Mouse (Mus musculus) liver, embryonic 12.5 days (tissue): ENCODE results near the gene Adam19. TPM values are rescaled to one million over a fixed set of nuclear protein-coding genes. Genes with fewer than 3 reads are reported as not detected.
"Not testable (repeated sequence)": the region's sequence is repeated elsewhere in the genome, so short reads cannot be mapped to it uniquely, and the experiment has no call there.

Experiments
- ATAC-seq: fragments of 200-750 bp; cut with Nextera tagmentation; 2 replicates; pipeline ENCODE4 v1.8.0; 2017; ENCODE audit warnings: moderate number of reproducible peaks, mild to moderate bottlenecking, moderate library complexity
- H3K27ac ChIP-seq: fragments of 300-500 bp; sonication (generic); 2 replicates; pipeline ENCODE4 v1.5.1; 2016; ENCODE audit warnings: mild to moderate bottlenecking
- H3K27me3 ChIP-seq: fragments of 300-500 bp; sonication (generic); replicated peaks from 2 replicates; pipeline ENCODE4 v1.6.1; 2016; ENCODE audit warnings: mild to moderate bottlenecking, moderate library complexity
- H3K36me3 ChIP-seq: fragments of 300-500 bp; sonication (generic); 2 replicates; pipeline ENCODE4 v1.6.1; 2016; ENCODE audit warnings: mild to moderate bottlenecking, moderate library complexity
- H3K4me1 ChIP-seq: fragments of 300-500 bp; sonication (generic); 2 replicates; pipeline ENCODE4 v1.6.1; 2016
- H3K4me2 ChIP-seq: fragments of 300-500 bp; sonication (generic); 2 replicates; pipeline ENCODE4 v1.6.1; 2016; ENCODE audit warnings: mild to moderate bottlenecking, moderate library complexity
- H3K4me3 ChIP-seq: fragments of 300-500 bp; sonication (generic); 2 replicates; pipeline ENCODE4 v1.5.1; 2016; ENCODE audit warnings: mild to moderate bottlenecking, moderate library complexity
- H3K9ac ChIP-seq: fragments of 300-500 bp; sonication (generic); 2 replicates; pipeline ENCODE4 v1.6.1; 2016; ENCODE audit warnings: mild to moderate bottlenecking, moderate library complexity
- H3K9me3 ChIP-seq: fragments of 300-500 bp; sonication (generic); replicated peaks from 2 replicates; pipeline ENCODE4 v1.6.1; 2016; ENCODE audit warnings: mild to moderate bottlenecking, moderate library complexity
- WGBS: fragments of 180-500 bp; shearing (Covaris S2); methylation state at CpG from one replicate; pipeline ENCODE4 v1.1.7; 2016; ENCODE audit not compliant: insufficient replicate concordance; 5-methylcytosine and 5-hydroxymethylcytosine counted together
- polyA plus RNA-seq: library from polyadenylated mRNA; unstranded; fragments of >200 nt; fragmentation: Nextera tagmentation; extraction: Ambion mirVana; gene quantifications from 2 replicates; pipeline ENCODE4 v1.2.1, GENCODE M21; 2016

Adam19 gene
- polyA plus RNA-seq, 1 experiment from 2014 or later: 3.6 TPM

- ATAC-seq: no peak
- H3K27ac ChIP-seq: no peak overlapping the region
- no peaks in the 10 kb centered on the region for H3K36me3 ChIP-seq
- H3K4me2 ChIP-seq: no peak overlapping the region
- H3K27me3 ChIP-seq: 0 out of 2 replicates have a peak, but pooled peaks cover 4% of the 10 kb centered on the region
- no peak overlapping the region for H3K4me3 ChIP-seq
- WGBS: 66% methylated on average over 15 of the region's 15 CpGs
- no peaks in the 10 kb centered on the region for H3K9me3 ChIP-seq
- H3K4me1 ChIP-seq: 0 out of 2 replicates have a peak, but pooled peaks cover 6% of the 10 kb centered on the region
- no peak overlapping the region for H3K9ac ChIP-seq
Measured at GRCm38 (mm10) chr11:46038901-46039300, 16.9 kb upstream of the Adam19 start.

GRCm38 (mm10) chr11:46039335-46039734, 16.5 kb upstream of the Adam19 start:
- H3K27me3 ChIP-seq: 0 out of 2 replicates have a peak, but pooled peaks cover 4% of the 10 kb centered on the region
- H3K9ac ChIP-seq: no peak overlapping the region
- ATAC-seq: no peak
- no peak overlapping the region for H3K27ac ChIP-seq
- H3K4me3 ChIP-seq: no peak overlapping the region
- H3K4me1 ChIP-seq: 0 out of 2 replicates have a peak, but pooled peaks cover 6% of the 10 kb centered on the region
- 32% methylated on average over 11 of the region's 11 CpGs for WGBS
- no peaks in the 10 kb centered on the region for H3K36me3 ChIP-seq
- no peaks in the 10 kb centered on the region for H3K9me3 ChIP-seq
- no peak overlapping the region for H3K4me2 ChIP-seq

GRCm38 (mm10) chr11:46040841-46041556, 14.8 kb upstream of the Adam19 start:
- Histone ChIP-seq H3K27me3 (0 out of 2 replicates have a peak, but pooled peaks cover 4% of the 10 kb centered on the region), H3K36me3 (no peaks in the 10 kb centered on the region), H3K9me3 (no peaks in the 10 kb centered on the region), H3K4me2 (no peak overlapping the region), H3K27ac (no peak overlapping the region), H3K4me1 (0 out of 2 replicates have a peak, but pooled peaks cover 6% of the 10 kb centered on the region), H3K9ac (no peak overlapping the region), H3K4me3 (no peak overlapping the region)
- ATAC-seq: no peak
- WGBS: 64% methylated on average over 9 of the region's 9 CpGs

GRCm38 (mm10) chr11:46041607-46042267, 14.1 kb upstream of the Adam19 start:
- Histone ChIP-seq H3K9me3 (no peaks in the 10 kb centered on the region), H3K36me3 (no peaks in the 10 kb centered on the region), H3K4me3 (no peak overlapping the region), H3K27me3 (0 out of 2 replicates have a peak, but pooled peaks cover 4% of the 10 kb centered on the region), H3K4me1 (0 out of 2 replicates have a peak, but pooled peaks cover 6% of the 10 kb centered on the region), H3K27ac (no peak overlapping the region), H3K4me2 (no peak overlapping the region), H3K9ac (no peak overlapping the region)
- no peak for ATAC-seq
- 66% methylated on average over 12 of the region's 12 CpGs for WGBS

GRCm38 (mm10) chr11:46044781-46045180, 11.0 kb upstream of the Adam19 start:
- H3K27ac ChIP-seq: no peak overlapping the region
- no peaks in the 10 kb centered on the region for H3K36me3 ChIP-seq
- no peak overlapping the region for H3K4me2 ChIP-seq
- 81% methylated on average over 5 of the region's 5 CpGs for WGBS
- H3K27me3 ChIP-seq: no peaks in the 10 kb centered on the region
- no peak overlapping the region for H3K4me3 ChIP-seq
- no peaks in the 10 kb centered on the region for H3K9me3 ChIP-seq
- ATAC-seq: no peak
- no peak overlapping the region for H3K9ac ChIP-seq
- no peaks in the 10 kb centered on the region for H3K4me1 ChIP-seq

- Histone ChIP-seq H3K36me3 (no peaks in the 10 kb centered on the region), H3K27me3 (peaks cover 6% of the 10 kb centered on the region; the same call in 1 of the 2 replicates), H3K27ac (no peak overlapping the region), H3K4me1 (no peaks in the 10 kb centered on the region), H3K9ac (no peak overlapping the region), H3K9me3 (no peaks in the 10 kb centered on the region), H3K4me3 (no peak overlapping the region), H3K4me2 (no peak overlapping the region)
- ATAC-seq: no peak
- WGBS: 76% methylated on average over 3 of the region's 3 CpGs
Measured at GRCm38 (mm10) chr11:46047264-46047663, 8.5 kb upstream of the Adam19 start.

- not testable (repeated sequence) for H3K4me2 ChIP-seq, ATAC-seq, H3K27ac ChIP-seq, H3K9me3 ChIP-seq, H3K36me3 ChIP-seq, H3K4me3 ChIP-seq, H3K9ac ChIP-seq
- Histone ChIP-seq H3K4me1 (peaks cover 16% of the 10 kb centered on the region; the same call in 1 of the 2 replicates), H3K27me3 (peaks cover 39% of the 10 kb centered on the region)
- WGBS: 32% methylated on average over 19 of the region's 19 CpGs
Measured at GRCm38 (mm10) chr11:46052105-46052659, 3.6 kb upstream of the Adam19 start, which contains the start of gene Gm12166. Gene Gm12166 (minus strand): TSS chr11:46052321.

- H3K27ac ChIP-seq, H3K9me3 ChIP-seq, ATAC-seq, H3K4me3 ChIP-seq, H3K36me3 ChIP-seq, H3K4me2 ChIP-seq, H3K9ac ChIP-seq: not testable (repeated sequence)
- Histone ChIP-seq H3K4me1 (peaks cover 16% of the 10 kb centered on the region; the same call in 1 of the 2 replicates), H3K27me3 (peaks cover 51% of the 10 kb centered on the region)
- WGBS: 80% methylated on average over 3 of the region's 3 CpGs
Measured at GRCm38 (mm10) chr11:46053457-46053856, 2.3 kb upstream of the Adam19 start.

- ATAC-seq: no peak
- Histone ChIP-seq H3K4me2 (no peak overlapping the region), H3K9me3 (no peaks in the 10 kb centered on the region), H3K4me1 (peaks cover 16% of the 10 kb centered on the region; the same call in 1 of the 2 replicates), H3K4me3 (no peak overlapping the region), H3K27ac (no peak overlapping the region), H3K36me3 (no peaks in the 10 kb centered on the region), H3K27me3 (peaks cover 57% of the 10 kb centered on the region), H3K9ac (no peak overlapping the region)
- WGBS: 23% methylated on average over 5 of the region's 5 CpGs
Measured at GRCm38 (mm10) chr11:46054311-46054710, 1.5 kb upstream of the Adam19 start.

GRCm38 (mm10) chr11:46054911-46055895, 589 bp upstream of the Adam19 start:
- Histone ChIP-seq H3K27ac (no peak overlapping the region), H3K9ac (no peak overlapping the region), H3K9me3 (no peaks in the 10 kb centered on the region), H3K27me3 (peaks cover 57% of the 10 kb centered on the region), H3K4me2 (peak overlapping the region; percentile 61), H3K4me3 (peak overlapping the region; percentile 52; the same call in 1 of the 2 replicates), H3K36me3 (no peaks in the 10 kb centered on the region), H3K4me1 (peaks cover 16% of the 10 kb centered on the region; the same call in 1 of the 2 replicates)
- ATAC-seq: peak; percentile 19; the same call in 1 of the 2 replicates
- WGBS: 25% methylated on average over 13 of the region's 13 CpGs
